Mouse (Mus musculus) embryonic facial prominence, embryonic 12.5 days (tissue): ENCODE data around the gene Xrcc2. TPM values are rescaled to one million over a fixed set of nuclear protein-coding genes. Genes with fewer than 3 reads are reported as not detected.
"Not testable (repeated sequence)": the region's sequence is repeated elsewhere in the genome, so short reads cannot be mapped to it uniquely, and the experiment has no call there.

Source experiments
- ATAC-seq: fragments of 200-750 bp; cut with Nextera tagmentation; 2 replicates; pipeline ENCODE4 v1.8.0; 2017; ENCODE audit not compliant: insufficient number of reproducible peaks, insufficient read depth, low FRiP score, low TSS enrichment
- H3K27ac ChIP-seq: fragments of 300-500 bp; sonication (generic); 2 replicates; pipeline ENCODE4 v1.5.1; 2016; ENCODE audit warnings: mild to moderate bottlenecking
- H3K27me3 ChIP-seq: fragments of 300-500 bp; sonication (generic); 2 replicates; pipeline ENCODE4 v1.6.1; 2016; ENCODE audit warnings: mild to moderate bottlenecking, moderate library complexity
- H3K36me3 ChIP-seq: fragments of 300-500 bp; sonication (generic); 2 replicates; pipeline ENCODE4 v1.6.1; 2016; ENCODE audit warnings: mild to moderate bottlenecking
- H3K4me1 ChIP-seq: fragments of 300-500 bp; sonication (generic); 2 replicates; pipeline ENCODE4 v1.6.1; 2016
- H3K4me2 ChIP-seq: fragments of 300-500 bp; sonication (generic); replicated peaks from 2 replicates; pipeline ENCODE4 v1.6.1; 2016; ENCODE audit warnings: mild to moderate bottlenecking, moderate library complexity
- H3K4me3 ChIP-seq: fragments of 300-500 bp; sonication (generic); 2 replicates; pipeline ENCODE4 v1.5.1; 2016; ENCODE audit warnings: mild to moderate bottlenecking
- H3K9ac ChIP-seq: fragments of 300-500 bp; sonication (generic); 2 replicates; pipeline ENCODE4 v1.6.1; 2016; ENCODE audit warnings: mild to moderate bottlenecking, moderate library complexity
- H3K9me3 ChIP-seq: fragments of 300-500 bp; sonication (generic); 2 replicates; pipeline ENCODE4 v1.6.1; 2016; ENCODE audit warnings: mild to moderate bottlenecking, moderate library complexity
- whole genome bisulfite sequencing: fragments of 180-500 bp; shearing (Covaris S2); methylation state at CpG from one replicate; pipeline ENCODE4 v1.1.7; 2016; 5-methylcytosine and 5-hydroxymethylcytosine counted together
- polyA plus RNA-seq: library from polyadenylated mRNA; unstranded; fragments of >200 nt; fragmentation: Nextera tagmentation; extraction: Ambion mirVana; gene quantifications from 2 replicates; pipeline ENCODE4 v1.2.1, GENCODE M21; 2016

The Xrcc2 gene
- polyA plus RNA-seq, 1 experiment from 2014 or later = 14.1 TPM

DNA sequence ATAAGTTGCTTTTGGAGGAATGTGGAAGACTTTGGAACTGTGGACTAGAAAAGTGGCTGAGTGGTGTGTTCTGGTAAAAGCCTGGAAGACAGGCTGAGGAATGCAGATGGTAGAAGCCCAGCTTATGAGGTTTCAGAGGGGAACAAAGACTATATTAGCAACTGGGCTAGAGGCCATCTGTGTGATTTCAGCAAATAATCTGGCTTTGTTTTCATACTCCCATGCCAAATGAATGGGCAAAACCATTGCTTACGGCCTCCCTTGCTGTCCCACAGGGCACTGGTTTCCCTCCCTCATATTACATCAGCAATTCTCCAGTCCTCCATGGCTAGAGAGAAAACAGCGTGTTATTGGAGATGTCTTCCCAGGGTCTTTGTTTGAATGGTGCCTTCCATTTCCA, 17.4 kb upstream of the Xrcc2 start:
- H3K9ac ChIP-seq = no peak overlapping the region
- WGBS = 71% methylated on average over 2 of the region's 2 CpGs
- H3K27ac ChIP-seq = no peak overlapping the region
- H3K4me3 ChIP-seq = no peak overlapping the region
- no peaks in the 10 kb centered on the region for H3K27me3 ChIP-seq
- no peaks in the 10 kb centered on the region for H3K4me1 ChIP-seq
- no peak overlapping the region for H3K4me2 ChIP-seq
- no peaks in the 10 kb centered on the region for H3K36me3 ChIP-seq
- no peak for ATAC-seq
- no peaks in the 10 kb centered on the region for H3K9me3 ChIP-seq

- no peak for ATAC-seq
- Histone ChIP-seq H3K27ac (no peak overlapping the region), H3K4me2 (no peak overlapping the region), H3K36me3 (no peaks in the 10 kb centered on the region), H3K27me3 (no peaks in the 10 kb centered on the region), H3K4me3 (no peak overlapping the region), H3K9ac (no peak overlapping the region), H3K9me3 (no peaks in the 10 kb centered on the region), H3K4me1 (no peaks in the 10 kb centered on the region)
- 82% methylated on average over 4 of the region's 4 CpGs for WGBS
Observed at GRCm38 (mm10) chr5:25719390-25719789, 13.8 kb upstream of the Xrcc2 start.

GRCm38 (mm10) chr5:25713001-25713706, 7.5 kb upstream of the Xrcc2 start:
- not testable (repeated sequence) for H3K4me3 ChIP-seq, H3K36me3 ChIP-seq, ATAC-seq, H3K4me1 ChIP-seq, H3K9me3 ChIP-seq, H3K27ac ChIP-seq, H3K4me2 ChIP-seq, H3K9ac ChIP-seq, H3K27me3 ChIP-seq
- 93% methylated on average over 4 of the region's 4 CpGs for WGBS

DNA sequence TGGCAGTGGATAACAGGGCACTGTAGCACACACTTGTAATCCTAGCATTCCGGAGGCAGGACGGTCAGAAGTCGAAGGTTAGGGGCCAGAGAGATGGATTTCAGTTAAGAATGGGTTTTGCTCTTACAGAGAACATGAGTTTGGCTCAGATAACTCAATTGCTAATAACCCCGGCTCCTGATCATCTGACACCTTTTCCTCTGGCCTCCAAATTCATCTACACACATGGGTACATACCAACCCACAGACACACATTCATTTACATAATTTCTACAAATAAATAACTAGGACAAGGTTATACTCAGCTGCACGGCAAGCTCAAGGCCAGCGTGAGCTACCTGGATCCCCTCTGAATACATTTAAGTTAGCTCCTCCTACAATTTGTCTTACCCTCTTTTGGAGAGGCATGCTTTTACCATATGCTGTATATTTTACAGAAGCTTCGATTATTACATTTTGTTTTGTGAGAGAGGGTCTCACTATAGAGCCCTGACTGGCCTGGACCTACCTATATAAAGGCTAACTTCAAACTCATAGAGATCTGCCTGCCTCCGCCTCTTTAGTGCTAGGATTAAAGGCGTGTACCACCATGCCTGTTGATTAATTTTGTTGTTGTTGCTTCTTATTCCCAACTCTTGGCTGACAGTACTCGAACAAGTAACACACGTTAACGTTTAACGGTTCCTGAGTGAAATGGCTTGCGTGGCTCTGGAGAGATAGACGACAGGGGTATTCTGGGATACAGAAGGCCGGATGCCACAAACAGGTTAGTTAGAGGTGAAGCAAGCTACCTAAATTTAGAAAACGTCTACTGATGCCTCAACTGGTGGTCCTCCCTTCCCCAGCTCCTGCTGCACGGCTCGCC, 691 bp downstream of the Xrcc2 start:
- Histone ChIP-seq H3K4me2 (peak overlapping the region; percentile 73), H3K9me3 (no peaks in the 10 kb centered on the region), H3K4me1 (peaks cover 8% of the 10 kb centered on the region), H3K27ac (peak overlapping the region; percentile 84), H3K36me3 (peaks cover 18% of the 10 kb centered on the region), H3K27me3 (no peaks in the 10 kb centered on the region), H3K9ac (peak overlapping the region; percentile 81), H3K4me3 (peak overlapping the region; percentile 75)
- 0 out of 2 replicates have a peak, but pooled peaks have one; percentile 7 for ATAC-seq
- WGBS = 20% methylated on average over 19 of the region's 19 CpGs

DNA sequence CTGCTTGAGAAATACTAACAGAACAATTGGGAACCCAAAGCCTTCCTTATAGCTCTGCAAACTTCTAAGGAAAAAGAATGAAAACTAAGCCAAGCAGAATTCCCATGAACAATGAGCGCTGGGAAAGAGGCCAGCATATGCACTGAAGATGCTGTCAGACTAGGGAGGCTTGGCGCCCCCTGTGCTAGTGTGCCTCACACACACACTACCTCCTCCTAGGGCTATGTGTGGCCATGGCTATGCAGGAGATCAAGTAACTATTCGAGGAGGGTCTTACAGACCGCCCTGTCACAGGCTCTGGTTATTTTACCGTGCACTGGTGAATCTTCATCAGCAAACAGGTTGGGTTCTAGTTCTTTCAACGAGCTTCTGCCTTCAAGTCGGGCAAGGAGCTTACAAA, 7.7 kb downstream of the Xrcc2 start:
- H3K4me1 ChIP-seq = no peaks in the 10 kb centered on the region
- ATAC-seq = no peak
- WGBS = 83% methylated on average over 7 of the region's 7 CpGs
- H3K4me2 ChIP-seq = no peak overlapping the region
- H3K4me3 ChIP-seq = no peak overlapping the region
- no peak overlapping the region for H3K9ac ChIP-seq
- peaks cover 56% of the 10 kb centered on the region for H3K36me3 ChIP-seq
- no peaks in the 10 kb centered on the region for H3K27me3 ChIP-seq
- H3K27ac ChIP-seq = no peak overlapping the region
- no peaks in the 10 kb centered on the region for H3K9me3 ChIP-seq

GRCm38 (mm10) chr5:25696256-25696655, 9.4 kb downstream of the Xrcc2 start:
- Histone ChIP-seq H3K36me3 (peaks cover 55% of the 10 kb centered on the region), H3K27me3 (no peaks in the 10 kb centered on the region), H3K4me1 (no peaks in the 10 kb centered on the region), H3K4me2 (no peak overlapping the region), H3K27ac (no peak overlapping the region), H3K9me3 (no peaks in the 10 kb centered on the region), H3K9ac (no peak overlapping the region), H3K4me3 (no peak overlapping the region)
- ATAC-seq = no peak
- WGBS = 92% methylated on average over 7 of the region's 7 CpGs

- 77% methylated on average over 6 of the region's 6 CpGs for WGBS
- no peak for ATAC-seq
- H3K9me3 ChIP-seq = no peaks in the 10 kb centered on the region
- H3K4me2 ChIP-seq = no peak overlapping the region
- no peak overlapping the region for H3K9ac ChIP-seq
- H3K4me1 ChIP-seq = no peaks in the 10 kb centered on the region
- no peaks in the 10 kb centered on the region for H3K27me3 ChIP-seq
- peaks cover 60% of the 10 kb centered on the region for H3K36me3 ChIP-seq
- H3K4me3 ChIP-seq = no peak overlapping the region
- no peak overlapping the region for H3K27ac ChIP-seq
Observed at GRCm38 (mm10) chr5:25695786-25696185, 9.8 kb downstream of the Xrcc2 start.

DNA sequence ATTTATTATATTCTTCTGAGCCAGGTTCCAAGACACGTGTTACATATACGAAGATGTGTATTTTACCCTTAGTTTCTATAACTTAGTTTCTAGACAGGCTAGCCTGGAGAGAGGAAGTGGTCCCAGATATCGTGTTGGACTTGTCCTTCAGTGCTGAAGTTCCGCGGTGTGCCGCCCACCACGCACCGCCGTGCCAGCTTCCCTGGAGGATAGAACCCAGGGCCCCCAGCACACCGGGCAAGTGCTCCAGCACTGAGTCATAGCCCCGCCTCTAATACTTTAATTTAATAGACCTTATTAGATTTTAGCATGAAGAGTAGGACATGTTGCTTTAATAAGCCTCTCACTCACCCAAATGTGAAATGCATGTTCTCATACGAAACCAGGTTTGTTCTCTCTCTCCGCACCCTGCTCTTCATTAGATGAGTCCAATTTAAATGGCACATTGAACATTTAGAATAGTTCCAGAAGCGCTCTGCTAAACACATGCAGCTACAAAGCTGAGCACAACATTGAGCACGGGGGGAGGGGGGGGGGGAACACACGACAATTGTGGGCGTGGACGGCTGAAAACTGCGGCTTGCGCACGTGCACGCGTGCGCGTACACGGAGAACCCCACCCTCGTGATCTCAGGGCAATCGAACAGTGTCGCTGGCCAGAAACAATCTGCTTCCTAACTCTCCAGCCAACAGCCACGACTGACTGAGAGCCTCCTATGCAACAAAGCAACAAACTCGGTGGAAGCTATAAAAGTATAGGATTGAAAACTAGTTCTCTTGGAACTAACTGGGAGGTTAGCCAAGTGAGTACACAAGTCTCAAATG, 33.7 kb downstream of the Xrcc2 start:
- ATAC-seq = 0 out of 2 replicates have a peak, but pooled peaks have one; percentile 44
- Histone ChIP-seq H3K4me1 (no peaks in the 10 kb centered on the region), H3K4me2 (no peak overlapping the region), H3K36me3 (no peaks in the 10 kb centered on the region), H3K9ac (no peak overlapping the region), H3K9me3 (no peaks in the 10 kb centered on the region), H3K27ac (0 out of 2 replicates have a peak overlapping the region, but pooled peaks have one; percentile 26), H3K27me3 (no peaks in the 10 kb centered on the region), H3K4me3 (no peak overlapping the region)
- WGBS = 77% methylated on average over 31 of the region's 31 CpGs

- no peak for ATAC-seq
- Histone ChIP-seq H3K9me3 (no peaks in the 10 kb centered on the region), H3K4me1 (peaks cover 7% of the 10 kb centered on the region), H3K36me3 (no peaks in the 10 kb centered on the region), H3K4me3 (no peak overlapping the region), H3K9ac (no peak overlapping the region), H3K27me3 (no peaks in the 10 kb centered on the region), H3K27ac (0 out of 2 replicates have a peak overlapping the region, but pooled peaks have one; percentile 26), H3K4me2 (no peak overlapping the region)
- 53% methylated on average over 3 of the region's 3 CpGs for WGBS
Observed at GRCm38 (mm10) chr5:25671051-25671450, 34.6 kb downstream of the Xrcc2 start.

DNA sequence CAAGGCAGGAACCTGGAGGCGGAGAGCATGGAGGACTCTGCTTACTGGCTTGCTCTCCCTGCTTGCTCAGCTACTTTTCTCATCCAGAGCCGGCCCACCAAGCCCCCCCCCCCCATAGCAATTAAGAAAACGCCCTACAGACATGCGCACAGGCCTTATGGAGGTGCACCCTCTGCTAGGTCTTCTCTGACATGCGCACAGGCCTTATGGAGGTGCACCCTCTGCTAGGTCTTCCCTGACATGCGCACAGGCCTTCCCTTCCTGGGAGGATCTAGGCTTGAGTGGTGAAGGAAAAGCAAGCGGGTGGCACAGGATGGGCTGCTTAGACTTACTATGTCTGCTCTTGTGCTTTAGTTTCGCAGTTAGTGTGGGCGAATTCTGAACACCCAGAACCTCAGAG, 37.3 kb downstream of the Xrcc2 start:
- 84% methylated on average over 9 of the region's 9 CpGs for WGBS
- Histone ChIP-seq H3K27me3 (no peaks in the 10 kb centered on the region), H3K4me2 (no peak overlapping the region), H3K36me3 (no peaks in the 10 kb centered on the region), H3K27ac (no peak overlapping the region), H3K4me1 (peaks cover 11% of the 10 kb centered on the region), H3K9me3 (no peaks in the 10 kb centered on the region), H3K4me3 (no peak overlapping the region), H3K9ac (no peak overlapping the region)
- no peak for ATAC-seq

GRCm38 (mm10) chr5:25666684-25667083, 38.9 kb downstream of the Xrcc2 start:
- Histone ChIP-seq H3K9me3 (no peaks in the 10 kb centered on the region), H3K27me3 (no peaks in the 10 kb centered on the region), H3K27ac (peak overlapping the region; percentile 51; the same call in 1 of the 2 replicates), H3K9ac (no peak overlapping the region), H3K4me2 (no peak overlapping the region), H3K4me3 (no peak overlapping the region), H3K36me3 (no peaks in the 10 kb centered on the region), H3K4me1 (peaks cover 11% of the 10 kb centered on the region)
- WGBS = 55% methylated on average over 9 of the region's 9 CpGs
- ATAC-seq = no peak
